Mouse (Mus musculus) ES-E14 (cell line): ENCODE results near the gene 2310022A10Rik. TPM values are rescaled to one million over a fixed set of nuclear protein-coding genes. Genes with fewer than 3 reads are reported as not detected.

Experiments used
- DNase-seq: peaks from one replicate; pipeline ENCODE4 v3.0.0-alpha.2; 2013; ENCODE audit warnings: low read depth, low spot score
- H3K27ac ChIP-seq: 2 replicates; pipeline ENCODE4 v1.5.1; 2012; ENCODE audit warnings: low read depth, mild to moderate bottlenecking, low read length, moderate library complexity, mixed read lengths; ENCODE audit not compliant: poor library complexity, insufficient read depth, severe bottlenecking
- H3K36me3 ChIP-seq: 2 replicates; pipeline ENCODE4 v1.6.1; 2012; ENCODE audit warnings: mild to moderate bottlenecking, low read length, moderate library complexity, mixed read lengths; ENCODE audit not compliant: control insufficient read depth, poor library complexity, insufficient read depth, severe bottlenecking
- H3K4me1 ChIP-seq, 2 experiments: fragments of 150-350 bp in 1 of 2; sonication (generic) in 1 of 2; 2 replicates each; pipeline ENCODE4 v1.6.1; 2012; ENCODE audit warnings: low read length in 2 of 2, mild to moderate bottlenecking in 1 of 2, mixed read lengths in 1 of 2; ENCODE audit not compliant: control insufficient read depth in 2 of 2, insufficient read depth in 2 of 2, poor library complexity in 1 of 2
- H3K4me3 ChIP-seq, 2 experiments: fragments of 150-350 bp in 1 of 2; sonication (generic) in 1 of 2; 2 replicates each; pipeline ENCODE4 v1.5.1; 2012; ENCODE audit warnings: low read length in 2 of 2, low read depth in 1 of 2, mild to moderate bottlenecking in 1 of 2, mixed read lengths in 1 of 2; ENCODE audit not compliant: insufficient read depth in 1 of 2, poor library complexity in 1 of 2, severe bottlenecking in 1 of 2
- H3K9ac ChIP-seq: 2 replicates; pipeline ENCODE4 v1.6.1; 2012; ENCODE audit warnings: low read depth, mild to moderate bottlenecking, low read length, mixed read lengths; ENCODE audit not compliant: poor library complexity, insufficient read depth, severe bottlenecking
- H3K9me3 ChIP-seq: fragments of 150-350 bp; sonication (generic); 2 replicates; pipeline ENCODE4 v1.6.1; 2012; ENCODE audit warnings: low read depth, mild to moderate bottlenecking, low read length; ENCODE audit not compliant: control insufficient read depth, insufficient read depth
- CHD2 ChIP-seq: IDR thresholded peaks from 2 replicates; pipeline ENCODE4 v1.6.1; 2014; ENCODE audit warnings: mild to moderate bottlenecking, low read depth, low read length, inconsistent platforms
- HCFC1 ChIP-seq: IDR thresholded peaks from 2 replicates; pipeline ENCODE4 v1.6.1; 2012; ENCODE audit warnings: low read length, inconsistent platforms, borderline replicate concordance; ENCODE audit not compliant: insufficient read depth
- MAFK ChIP-seq: IDR thresholded peaks from 2 replicates; pipeline ENCODE4 v1.6.1; 2014; ENCODE audit warnings: mild to moderate bottlenecking, low read depth, low read length, inconsistent platforms; ENCODE audit not compliant: insufficient read depth
- ZC3H11A ChIP-seq: IDR thresholded peaks from 2 replicates; pipeline ENCODE4 v1.6.1; 2012; ENCODE audit warnings: low read depth, mild to moderate bottlenecking, inconsistent platforms, low read length, borderline replicate concordance
- ZNF384 ChIP-seq: IDR thresholded peaks from 2 replicates; pipeline ENCODE4 v1.6.1; 2012; ENCODE audit warnings: low read depth, low read length, inconsistent platforms
- in situ Hi-C, 2 experiments: fragments of 600-800 bp; cut with MboI; formaldehyde crosslinking; loops; one replicate each; pipeline ENCODE4 v1.15.1; 2025; ENCODE audit warnings: low sequenced_read_pairs in 2 of 2, inconsistent platforms in 1 of 2; ENCODE audit not compliant: unreplicated experiment in 2 of 2
- total RNA-seq: library from RNA; depleted of rRNA; stranded (reverse); fragments of 300-350 nt; gene quantifications from 2 replicates; pipeline ENCODE4 v1.2.3, GENCODE M21; 2012

Gene 2310022A10Rik
- total RNA-seq, 1 experiment = 15.9 TPM

- peaks cover 3 to 13% of the 10 kb centered on the region in 2 experiments; a peak in 3 of 4 replicates for H3K4me1 ChIP-seq
- no peak for TF ChIP-seq ZC3H11A
- no peak for TF ChIP-seq ZNF384
- TF ChIP-seq HCFC1 = no peak
- no peak for TF ChIP-seq CHD2
- TF ChIP-seq MAFK = no peak
- DNase-seq = no peak
- 0 out of 4 replicates have a peak overlapping the region, but pooled peaks of 1 of the 2 experiments have one; percentile 0 for H3K4me3 ChIP-seq
- H3K9me3 ChIP-seq = no peaks in the 10 kb centered on the region
- in situ Hi-C loops = no loop called here
- H3K27ac ChIP-seq = no peak overlapping the region
- H3K36me3 ChIP-seq = peaks cover 28% of the 10 kb centered on the region; the same call in 1 of the 2 replicates
- no peak overlapping the region for H3K9ac ChIP-seq
Observed at GRCm38 (mm10) chr7:27541922-27542321, 11.1 kb upstream of the 2310022A10Rik start.

- no peak overlapping the region for H3K27ac ChIP-seq
- TF ChIP-seq ZNF384 = no peak
- in situ Hi-C loops = no loop called here
Observed at GRCm38 (mm10) chr7:27542392-27543033, 10.5 kb upstream of the 2310022A10Rik start.

GRCm38 (mm10) chr7:27543065-27543464, 10.0 kb upstream of the 2310022A10Rik start:
- H3K9me3 ChIP-seq = no peaks in the 10 kb centered on the region
- H3K36me3 ChIP-seq = peaks cover 23% of the 10 kb centered on the region; the same call in 1 of the 2 replicates
- DNase-seq = no peak
- no peak overlapping the region for H3K27ac ChIP-seq
- H3K9ac ChIP-seq = no peak overlapping the region
- H3K4me3 ChIP-seq = peak overlapping the region in 1 of 2 experiments; percentile 74; a peak in 2 of 4 replicates
- in situ Hi-C loops = no loop called here
- peaks cover 3 to 13% of the 10 kb centered on the region in 2 experiments; a peak in 3 of 4 replicates for H3K4me1 ChIP-seq
- TF ChIP-seq CHD2 (no peak), ZC3H11A (no peak), ZNF384 (no peak), HCFC1 (no peak), MAFK (no peak)

More at GRCm38 (mm10) chr7:27542392-27543033, 10.5 kb upstream of the 2310022A10Rik start:
- peak overlapping the region; percentile 78 for H3K9ac ChIP-seq
- peaks cover 24% of the 10 kb centered on the region; the same call in 1 of the 2 replicates for H3K36me3 ChIP-seq
- peaks cover 3 to 13% of the 10 kb centered on the region in 2 experiments; a peak in 3 of 4 replicates for H3K4me1 ChIP-seq
- no peaks in the 10 kb centered on the region for H3K9me3 ChIP-seq
- peak; percentile 48 for DNase-seq
- peak overlapping the region; percentile 69 to 74 for H3K4me3 ChIP-seq

- Histone ChIP-seq H3K27ac (no peak overlapping the region), H3K4me1 (peaks cover 3 to 15% of the 10 kb centered on the region in 2 experiments; a peak in 3 of 4 replicates), H3K36me3 (peaks cover 23% of the 10 kb centered on the region; the same call in 1 of the 2 replicates), H3K4me3 (no peak overlapping the region), H3K9ac (no peak overlapping the region), H3K9me3 (no peaks in the 10 kb centered on the region)
- DNase-seq = no peak
- TF ChIP-seq ZC3H11A (no peak), HCFC1 (no peak), MAFK (no peak), ZNF384 (no peak), CHD2 (no peak)
- in situ Hi-C loops = no loop called here
Observed at GRCm38 (mm10) chr7:27543851-27544250, 9.2 kb upstream of the 2310022A10Rik start.
